Mouse (Mus musculus) spleen, adult 2 months (tissue): Measurements from ENCODE around the gene Zfand3.

ENCODE experiments used
- CTCF ChIP-seq: fragments of 200-500 bp; IDR thresholded peaks from 2 replicates; pipeline ENCODE4 v1.5.1; 2011; ENCODE audit warnings: mild to moderate bottlenecking, inconsistent platforms; ENCODE audit not compliant: insufficient read depth, insufficient read length, insufficient replicate concordance; ENCODE audit errors: extremely low read depth
- POLR2A ChIP-seq: fragments of 200-500 bp; IDR thresholded peaks from 2 replicates; pipeline ENCODE4 v1.6.1; 2011; ENCODE audit warnings: low read depth, low read length, inconsistent platforms

DNA sequence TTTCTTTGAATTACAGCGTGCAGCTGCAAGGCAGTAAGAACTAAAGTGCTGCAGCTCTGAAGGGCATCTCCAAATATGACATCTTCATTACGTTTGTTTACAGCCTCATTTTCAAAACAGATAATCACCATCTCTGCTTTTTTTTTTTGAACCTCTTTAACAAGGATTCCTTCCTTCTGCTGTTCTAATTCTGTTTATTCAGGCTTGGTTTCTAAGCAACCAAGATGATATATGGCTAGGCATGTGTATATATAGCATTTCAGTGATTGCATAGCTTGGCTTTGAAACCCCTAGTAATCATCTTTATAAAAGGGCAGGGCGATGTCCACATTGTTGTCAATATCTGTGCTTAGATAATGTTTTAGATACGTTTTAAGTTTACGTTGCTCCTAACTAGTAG, 113.5 kb downstream of the Zfand3 start:
- no peak for TF ChIP-seq CTCF
- TF ChIP-seq POLR2A, result no peak
